Mouse (Mus musculus) MEL (cell line): ENCODE data around the gene Smyd3. TPM values are rescaled to one million over a fixed set of nuclear protein-coding genes. Genes with fewer than 3 reads are reported as not detected.

ENCODE experiments used
- DNase-seq: peaks from one replicate; pipeline ENCODE4 v3.0.0; 2011; ENCODE audit warnings: low read depth, low spot score
- H3K27ac ChIP-seq: 2 replicates; pipeline ENCODE4 v1.5.1; 2012; ENCODE audit warnings: low read depth, mild to moderate bottlenecking, control low read depth, low read length, moderate library complexity; ENCODE audit not compliant: control insufficient read depth
- H3K27me3 ChIP-seq, 2 experiments: fragments of 150-350 bp in 1 of 2; sonication (generic) in 1 of 2; 2 replicates each; pipeline ENCODE4 v1.6.1; 2012; ENCODE audit warnings: low read length in 2 of 2, mild to moderate bottlenecking in 2 of 2, improper control_type of control experiment in 1 of 2, moderate library complexity in 1 of 2; ENCODE audit not compliant: insufficient read depth in 2 of 2, control insufficient read depth in 1 of 2
- H3K36me3 ChIP-seq, 2 experiments: 2 replicates each; pipeline ENCODE4 v1.6.1; 2012 to 2014; ENCODE audit warnings: low read length in 2 of 2, improper control_type of control experiment in 1 of 2, inconsistent platforms in 1 of 2, mild to moderate bottlenecking in 1 of 2; ENCODE audit not compliant: insufficient read depth in 2 of 2, control insufficient read depth in 1 of 2
- H3K4me1 ChIP-seq, 2 experiments: fragments of 150-350 bp in 1 of 2; sonication (generic) in 1 of 2; 2 replicates each; pipeline ENCODE4 v1.6.1; 2012; ENCODE audit warnings: low read length in 2 of 2, improper control_type of control experiment in 1 of 2, mild to moderate bottlenecking in 1 of 2; ENCODE audit not compliant: insufficient read depth in 2 of 2, control insufficient read depth in 1 of 2
- H3K4me3 ChIP-seq, 2 experiments: fragments of 150-350 bp in 1 of 2; sonication (generic) in 1 of 2; 2 replicates each; pipeline ENCODE4 v1.5.1; 2012; ENCODE audit warnings: low read depth in 2 of 2, low read length in 2 of 2, mild to moderate bottlenecking in 2 of 2, moderate library complexity in 2 of 2, control low read depth in 1 of 2, improper control_type of control experiment in 1 of 2; ENCODE audit not compliant: control insufficient read depth in 1 of 2, insufficient read depth in 1 of 2
- H3K79me2 ChIP-seq: 2 replicates; pipeline ENCODE4 v1.6.1; 2012; ENCODE audit warnings: mild to moderate bottlenecking, low read length, moderate library complexity; ENCODE audit not compliant: control insufficient read depth, poor library complexity, insufficient read depth
- H3K9ac ChIP-seq: 2 replicates; pipeline ENCODE4 v1.6.1; 2012; ENCODE audit warnings: low read depth, mild to moderate bottlenecking, control low read depth, low read length, moderate library complexity; ENCODE audit not compliant: control insufficient read depth, poor library complexity, severe bottlenecking
- H3K9me3 ChIP-seq: fragments of 150-350 bp; sonication (generic); replicated peaks from 2 replicates; pipeline ENCODE4 v1.6.1; 2012; ENCODE audit warnings: mild to moderate bottlenecking, low read length, improper control_type of control experiment, moderate library complexity; ENCODE audit not compliant: insufficient read depth
- CHD1 ChIP-seq: IDR thresholded peaks from 2 replicates; pipeline ENCODE4 v1.6.1; 2012; ENCODE audit warnings: low read depth, mild to moderate bottlenecking, inconsistent platforms, low read length, improper control_type of control experiment
- CHD2 ChIP-seq: IDR thresholded peaks from 2 replicates; pipeline ENCODE4 v1.6.1; 2011; ENCODE audit warnings: low read length, improper control_type of control experiment
- CTCF ChIP-seq, 3 experiments: IDR thresholded peaks in 2 of 3; conservative IDR thresholded peaks in 1 of 3; 2 replicates each; pipeline ENCODE4 v1.5.1; 2011 to 2012; ENCODE audit warnings: low read length in 3 of 3, low read depth in 2 of 3, mild to moderate bottlenecking in 2 of 3, improper control_type of control experiment in 1 of 3, inconsistent platforms in 1 of 3, mixed read lengths in 1 of 3, moderate library complexity in 1 of 3; ENCODE audit not compliant: control insufficient read depth in 1 of 3, insufficient read depth in 1 of 3, poor library complexity in 1 of 3, severe bottlenecking in 1 of 3
- ELF1 ChIP-seq: IDR thresholded peaks from 2 replicates; pipeline ENCODE4 v1.6.1; 2014; ENCODE audit warnings: low read depth, mild to moderate bottlenecking, inconsistent platforms, low read length, improper control_type of control experiment, moderate library complexity
- GABPA ChIP-seq: IDR thresholded peaks from 2 replicates; pipeline ENCODE4 v1.6.1; 2012; ENCODE audit warnings: low read depth, mild to moderate bottlenecking, inconsistent platforms, low read length, improper control_type of control experiment, moderate library complexity
- GATA1 ChIP-seq: IDR thresholded peaks from 2 replicates; pipeline ENCODE4 v1.6.1; 2011; ENCODE audit warnings: low read depth, low read length, improper control_type of control experiment
- HCFC1 ChIP-seq: IDR thresholded peaks from 2 replicates; pipeline ENCODE4 v1.6.1; 2012; ENCODE audit warnings: low read depth, mild to moderate bottlenecking, inconsistent platforms, low read length, improper control_type of control experiment, moderate library complexity
- MAFK ChIP-seq: IDR thresholded peaks from 2 replicates; pipeline ENCODE4 v1.6.1; 2011; ENCODE audit warnings: low read depth, mild to moderate bottlenecking, low read length, improper control_type of control experiment, borderline replicate concordance
- MAX ChIP-seq: IDR thresholded peaks from 2 replicates; pipeline ENCODE4 v1.6.1; 2011; ENCODE audit warnings: low read length, improper control_type of control experiment
- MAZ ChIP-seq: IDR thresholded peaks from 2 replicates; pipeline ENCODE4 v1.6.1; 2012; ENCODE audit warnings: low read depth, mild to moderate bottlenecking, inconsistent platforms, low read length, improper control_type of control experiment
- MEF2A ChIP-seq: IDR thresholded peaks from 2 replicates; pipeline ENCODE4 v1.6.1; 2014; ENCODE audit warnings: low read depth, mild to moderate bottlenecking, inconsistent platforms, low read length, improper control_type of control experiment; ENCODE audit not compliant: poor library complexity, insufficient replicate concordance, severe bottlenecking; ENCODE audit errors: extremely low read depth
- MYB ChIP-seq: IDR thresholded peaks from 2 replicates; pipeline ENCODE4 v1.6.1; 2011; ENCODE audit warnings: mild to moderate bottlenecking, low read depth, low read length, improper control_type of control experiment
- NELFE ChIP-seq: IDR thresholded peaks from 2 replicates; pipeline ENCODE4 v1.6.1; 2011; ENCODE audit warnings: low read depth, low read length, improper control_type of control experiment
- RAD21 ChIP-seq: IDR thresholded peaks from 2 replicates; pipeline ENCODE4 v1.6.1; 2011; ENCODE audit warnings: mild to moderate bottlenecking, low read depth, low read length, improper control_type of control experiment
- TAL1 ChIP-seq: IDR thresholded peaks from 2 replicates; pipeline ENCODE4 v1.6.1; 2012; ENCODE audit warnings: mild to moderate bottlenecking, inconsistent platforms, low read length, moderate library complexity, mixed read lengths
- TBP ChIP-seq: IDR thresholded peaks from 2 replicates; pipeline ENCODE4 v1.8.0; 2011; ENCODE audit warnings: low read depth, low read length, improper control_type of control experiment
- UBTF ChIP-seq: IDR thresholded peaks from 2 replicates; pipeline ENCODE4 v1.6.1; 2012; ENCODE audit warnings: low read depth, mild to moderate bottlenecking, inconsistent platforms, low read length, improper control_type of control experiment, moderate library complexity, borderline replicate concordance; ENCODE audit not compliant: insufficient read depth
- USF1 ChIP-seq: IDR thresholded peaks from 2 replicates; pipeline ENCODE4 v1.6.1; 2014; ENCODE audit warnings: low read depth, mild to moderate bottlenecking, inconsistent platforms, low read length, improper control_type of control experiment, moderate library complexity
- polyA plus RNA-seq, 2 experiments: library from polyadenylated mRNA; stranded (reverse) in 1 of 2; unstranded in 1 of 2; fragments of >175 nt in 1 of 2; fragments of >200 nt in 1 of 2; gene quantifications; 2 replicates each; pipeline versions ENCODE4 v1.2.1 to v1.2.4; 2012; ENCODE audit warnings: low replicate concordance in 2 of 2, low read depth in 1 of 2; ENCODE audit not compliant: insufficient read length in 2 of 2, insufficient read depth in 1 of 2, missing spikeins in 1 of 2
- total RNA-seq: library from RNA; depleted of rRNA; stranded (reverse); fragments of 300-350 nt; gene quantifications from 2 replicates; pipeline ENCODE4 v1.2.3, GENCODE M21; 2012

Smyd3 gene
- total and polyA plus RNA-seq, 3 experiments, result 13.3 to 18.2 TPM; not detected in 1

- Histone ChIP-seq H3K4me3 (no peak overlapping the region), H3K79me2 (no peaks in the 10 kb centered on the region), H3K27ac (no peak overlapping the region), H3K9me3 (no peaks in the 10 kb centered on the region), H3K36me3 (no peaks in the 10 kb centered on the region), H3K9ac (no peak overlapping the region), H3K27me3 (no peaks in the 10 kb centered on the region), H3K4me1 (no peaks in the 10 kb centered on the region)
- DNase-seq, result no peak
- TF ChIP-seq TBP (no peak), HCFC1 (no peak), MAZ (no peak), USF1 (no peak), UBTF (no peak)
These were observed 58.9 kb downstream of the Smyd3 start for GRCm38 (mm10) chr1:179458987-179459368.

GRCm38 (mm10) chr1:179458236-179458986 lies 59.4 kb downstream of the Smyd3 start:
- Histone ChIP-seq H3K36me3 (no peaks in the 10 kb centered on the region), H3K4me1 (no peaks in the 10 kb centered on the region), H3K9ac (no peak overlapping the region), H3K79me2 (no peaks in the 10 kb centered on the region), H3K27me3 (no peaks in the 10 kb centered on the region), H3K27ac (no peak overlapping the region), H3K9me3 (no peaks in the 10 kb centered on the region), H3K4me3 (no peak overlapping the region)
- TF ChIP-seq GABPA (no peak), NELFE (no peak), TAL1 (no peak), RAD21 (no peak), GATA1 (no peak), MAFK (no peak), MEF2A (no peak), HCFC1 (no peak), MAX (no peak), CTCF (IDR thresholded peaks at IDR 0.05 in 2 of 3, conservative IDR thresholded peaks at IDR 0.05 in 1 of 3; ENCODE audit: control insufficient read depth in 1 of 3, insufficient read depth in 1 of 3, low read depth in 2 of 3, low read length in 3 of 3, poor library complexity in 1 of 3, severe bottlenecking in 1 of 3) (no peak), CHD2 (no peak), CHD1 (no peak), TBP (no peak), ELF1 (no peak), MYB (no peak)
- no peak for DNase-seq
